Mouse (Mus musculus) lung, adult 2 months (tissue): ENCODE data around the gene Vps16.

Source experiments
- CTCF ChIP-seq: fragments of 200-500 bp; IDR thresholded peaks from 2 replicates; pipeline ENCODE4 v1.5.1; 2011; ENCODE audit warnings: mild to moderate bottlenecking, low read length, control low read depth; ENCODE audit not compliant: insufficient read depth
- POLR2A ChIP-seq: fragments of 200-500 bp; IDR thresholded peaks from 2 replicates; pipeline ENCODE4 v1.6.1; 2011; ENCODE audit warnings: low read depth, mild to moderate bottlenecking, control low read depth, low read length, borderline replicate concordance; ENCODE audit errors: extremely low read depth

DNA sequence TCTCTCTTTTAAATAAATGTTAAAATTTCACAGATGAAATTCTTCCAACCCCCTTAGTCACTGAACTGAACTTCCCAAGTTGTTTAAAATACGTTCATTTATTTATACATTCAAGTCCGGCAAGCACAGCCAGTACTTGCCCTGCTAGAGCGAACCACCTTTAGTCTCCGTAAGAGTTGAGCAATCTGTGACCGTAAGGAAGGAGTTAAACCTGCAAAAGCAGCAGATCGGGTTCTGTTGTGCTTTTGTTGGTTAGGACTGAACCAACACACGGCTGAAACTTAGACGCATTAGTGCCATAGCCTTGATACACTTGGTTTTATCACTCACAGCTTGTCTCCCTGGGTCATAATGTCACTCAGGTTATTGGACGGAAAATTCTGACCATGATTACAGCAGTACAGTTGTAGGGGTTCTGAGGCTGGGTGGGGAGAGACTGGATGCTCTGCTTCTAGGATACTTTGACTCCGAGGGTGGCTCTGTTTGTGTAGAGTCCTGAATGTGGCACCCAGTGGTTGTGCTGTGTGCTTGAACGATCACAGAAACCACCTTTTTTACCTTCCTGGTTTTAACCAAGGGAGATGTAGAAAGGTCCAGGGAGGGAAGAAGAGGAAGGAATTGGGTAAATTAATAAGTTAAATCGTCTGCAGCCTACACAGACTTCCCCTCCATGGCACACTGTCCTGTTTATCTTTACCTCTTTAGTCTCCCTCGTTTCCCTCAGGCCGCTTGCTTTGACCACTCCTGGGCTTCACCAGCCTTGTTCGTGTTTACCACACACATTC is 37.3 kb downstream of the Vps16 start:
- TF ChIP-seq POLR2A (no peak), CTCF (no peak)
